Mouse (Mus musculus) liver, embryonic 16.5 days (tissue): ENCODE data around the gene Lsamp. TPM values are rescaled to one million over a fixed set of nuclear protein-coding genes. Genes with fewer than 3 reads are reported as not detected.

ENCODE experiments used
- ATAC-seq: fragments of 200-750 bp; cut with Nextera tagmentation; 2 replicates; pipeline ENCODE4 v1.8.0; 2017; ENCODE audit warnings: low read depth, mild to moderate bottlenecking, moderate number of reproducible peaks, moderate library complexity
- H3K27ac ChIP-seq: fragments of 300-500 bp; sonication (generic); 2 replicates; pipeline ENCODE4 v1.5.1; 2014; ENCODE audit warnings: mild to moderate bottlenecking, low read length
- H3K27me3 ChIP-seq: fragments of 300-500 bp; sonication (generic); 2 replicates; pipeline ENCODE4 v1.6.1; 2014; ENCODE audit warnings: low read depth, low read length, mixed read lengths; ENCODE audit not compliant: control insufficient read depth, insufficient read depth
- H3K36me3 ChIP-seq: fragments of 300-500 bp; sonication (generic); 2 replicates; pipeline ENCODE4 v1.6.1; 2014; ENCODE audit warnings: mild to moderate bottlenecking; ENCODE audit not compliant: control insufficient read depth, insufficient read depth
- H3K4me1 ChIP-seq: fragments of 300-500 bp; sonication (generic); 2 replicates; pipeline ENCODE4 v1.6.1; 2014; ENCODE audit warnings: low read depth, low read length, mixed read lengths; ENCODE audit not compliant: control insufficient read depth
- H3K4me2 ChIP-seq: fragments of 300-500 bp; sonication (generic); 2 replicates; pipeline ENCODE4 v1.6.1; 2014; ENCODE audit warnings: low read depth, low read length, mixed read lengths
- H3K4me3 ChIP-seq: fragments of 300-500 bp; sonication (generic); 2 replicates; pipeline ENCODE4 v1.5.1; 2014; ENCODE audit warnings: low read depth, mild to moderate bottlenecking, low read length
- H3K9ac ChIP-seq: fragments of 300-500 bp; sonication (generic); 2 replicates; pipeline ENCODE4 v1.6.1; 2014; ENCODE audit warnings: low read depth, low read length
- H3K9me3 ChIP-seq: fragments of 300-500 bp; sonication (generic); replicated peaks from 2 replicates; pipeline ENCODE4 v1.6.1; 2016; ENCODE audit warnings: low read length; ENCODE audit not compliant: control insufficient read depth
- WGBS: fragments of 180-500 bp; shearing (Covaris S2); extraction: QIAGEN DNeasy Blood & Tissue Kit; methylation state at CpG from one replicate; pipeline ENCODE4 v1.1.7; 2014; ENCODE audit not compliant: insufficient replicate concordance; 5-methylcytosine and 5-hydroxymethylcytosine counted together
- polyA plus RNA-seq: library from polyadenylated mRNA; unstranded; fragments of >200 nt; fragmentation: Nextera tagmentation; extraction: Ambion mirVana; gene quantifications from 2 replicates; pipeline ENCODE4 v1.2.1, GENCODE M21; 2015

Gene Lsamp
- polyA plus RNA-seq, 1 experiment from 2014 or later = 0.15 TPM

- no peaks in the 10 kb centered on the region for H3K27me3 ChIP-seq
- H3K36me3 ChIP-seq = no peaks in the 10 kb centered on the region
- H3K27ac ChIP-seq = no peak overlapping the region
- H3K9ac ChIP-seq = no peak overlapping the region
- ATAC-seq = peak; percentile 62
- no peak overlapping the region for H3K4me3 ChIP-seq
- H3K9me3 ChIP-seq = no peaks in the 10 kb centered on the region
- H3K4me2 ChIP-seq = no peak overlapping the region
- WGBS = 26% methylated on average over 4 of the region's 4 CpGs
- no peaks in the 10 kb centered on the region for H3K4me1 ChIP-seq
Observed at GRCm38 (mm10) chr16:40709574-40709973, 725.4 kb downstream of the Lsamp start.

GRCm38 (mm10) chr16:40710068-40710467 lies 725.9 kb downstream of the Lsamp start:
- H3K9ac ChIP-seq = no peak overlapping the region
- no peak for ATAC-seq
- 43% methylated on average over 3 of the region's 3 CpGs for WGBS
- H3K27me3 ChIP-seq = no peaks in the 10 kb centered on the region
- H3K4me1 ChIP-seq = no peaks in the 10 kb centered on the region
- H3K4me2 ChIP-seq = no peak overlapping the region
- H3K36me3 ChIP-seq = no peaks in the 10 kb centered on the region
- H3K27ac ChIP-seq = no peak overlapping the region
- H3K4me3 ChIP-seq = no peak overlapping the region
- no peaks in the 10 kb centered on the region for H3K9me3 ChIP-seq

GRCm38 (mm10) chr16:40710491-40710890 lies 726.3 kb downstream of the Lsamp start:
- H3K36me3 ChIP-seq = no peaks in the 10 kb centered on the region
- no peak overlapping the region for H3K27ac ChIP-seq
- H3K9me3 ChIP-seq = no peaks in the 10 kb centered on the region
- H3K9ac ChIP-seq = no peak overlapping the region
- H3K4me1 ChIP-seq = no peaks in the 10 kb centered on the region
- no peaks in the 10 kb centered on the region for H3K27me3 ChIP-seq
- peak; percentile 78 for ATAC-seq
- H3K4me3 ChIP-seq = no peak overlapping the region
- 49% methylated on average over 5 of the region's 5 CpGs for WGBS
- H3K4me2 ChIP-seq = no peak overlapping the region

- WGBS = 49% methylated on average over 3 of the region's 3 CpGs
- Histone ChIP-seq H3K36me3 (no peaks in the 10 kb centered on the region), H3K9ac (no peak overlapping the region), H3K27ac (no peak overlapping the region), H3K4me2 (no peak overlapping the region), H3K27me3 (no peaks in the 10 kb centered on the region), H3K4me3 (no peak overlapping the region), H3K9me3 (no peaks in the 10 kb centered on the region), H3K4me1 (no peaks in the 10 kb centered on the region)
- no peak for ATAC-seq
Observed at GRCm38 (mm10) chr16:40713725-40714124, 729.6 kb downstream of the Lsamp start.

- 27% methylated on average over 6 of the region's 6 CpGs for WGBS
- Histone ChIP-seq H3K9me3 (no peaks in the 10 kb centered on the region), H3K9ac (no peak overlapping the region), H3K4me1 (no peaks in the 10 kb centered on the region), H3K27ac (no peak overlapping the region), H3K4me2 (no peak overlapping the region), H3K4me3 (no peak overlapping the region), H3K36me3 (no peaks in the 10 kb centered on the region), H3K27me3 (no peaks in the 10 kb centered on the region)
- no peak for ATAC-seq
Observed at GRCm38 (mm10) chr16:40739015-40739414, 754.9 kb downstream of the Lsamp start.

- Histone ChIP-seq H3K9ac (no peak overlapping the region), H3K4me1 (no peaks in the 10 kb centered on the region), H3K4me2 (no peak overlapping the region), H3K36me3 (no peaks in the 10 kb centered on the region), H3K9me3 (no peaks in the 10 kb centered on the region), H3K4me3 (no peak overlapping the region), H3K27ac (no peak overlapping the region), H3K27me3 (no peaks in the 10 kb centered on the region)
- no peak for ATAC-seq
- 65% methylated on average over 6 of the region's 6 CpGs for WGBS
Observed at GRCm38 (mm10) chr16:40739771-40740170, 755.6 kb downstream of the Lsamp start.

- Histone ChIP-seq H3K9ac (no peak overlapping the region), H3K27me3 (no peaks in the 10 kb centered on the region), H3K36me3 (no peaks in the 10 kb centered on the region), H3K4me3 (no peak overlapping the region), H3K4me1 (no peaks in the 10 kb centered on the region), H3K9me3 (no peaks in the 10 kb centered on the region), H3K27ac (no peak overlapping the region), H3K4me2 (no peak overlapping the region)
- 61% methylated on average over 8 of the region's 8 CpGs for WGBS
- no peak for ATAC-seq
Observed at GRCm38 (mm10) chr16:40740273-40740672, 756.1 kb downstream of the Lsamp start.

- Histone ChIP-seq H3K36me3 (no peaks in the 10 kb centered on the region), H3K27me3 (no peaks in the 10 kb centered on the region), H3K9ac (no peak overlapping the region), H3K4me1 (no peaks in the 10 kb centered on the region), H3K9me3 (no peaks in the 10 kb centered on the region), H3K27ac (no peak overlapping the region), H3K4me2 (no peak overlapping the region), H3K4me3 (no peak overlapping the region)
- 51% methylated on average over 1 of the region's 1 CpGs for WGBS
- no peak for ATAC-seq
Observed at GRCm38 (mm10) chr16:40827191-40827590, 843.0 kb downstream of the Lsamp start.

- H3K36me3 ChIP-seq = no peaks in the 10 kb centered on the region
- H3K27me3 ChIP-seq = no peaks in the 10 kb centered on the region
- no peaks in the 10 kb centered on the region for H3K9me3 ChIP-seq
- H3K27ac ChIP-seq = no peak overlapping the region
- no peak for ATAC-seq
- H3K4me1 ChIP-seq = no peaks in the 10 kb centered on the region
- no peak overlapping the region for H3K9ac ChIP-seq
- no peak overlapping the region for H3K4me3 ChIP-seq
- no peak overlapping the region for H3K4me2 ChIP-seq
Observed at GRCm38 (mm10) chr16:40831536-40831935, 847.4 kb downstream of the Lsamp start.

GRCm38 (mm10) chr16:40841765-40842164 lies 857.6 kb downstream of the Lsamp start:
- Histone ChIP-seq H3K27me3 (no peaks in the 10 kb centered on the region), H3K9me3 (no peaks in the 10 kb centered on the region), H3K4me1 (no peaks in the 10 kb centered on the region), H3K4me2 (no peak overlapping the region), H3K36me3 (no peaks in the 10 kb centered on the region), H3K4me3 (no peak overlapping the region), H3K9ac (no peak overlapping the region), H3K27ac (no peak overlapping the region)
- WGBS = 57% methylated on average over 1 of the region's 1 CpGs
- no peak for ATAC-seq
